Mouse (Mus musculus) neural tube, embryonic 15.5 days (tissue): ENCODE results near the gene Tbc1d32. TPM values are rescaled to one million over a fixed set of nuclear protein-coding genes. Genes with fewer than 3 reads are reported as not detected.

Experiments used
- ATAC-seq: fragments of 200-750 bp; cut with Nextera tagmentation; 2 replicates; pipeline ENCODE4 v1.8.0; 2017; ENCODE audit warnings: mild to moderate bottlenecking, moderate TSS enrichment, moderate library complexity; ENCODE audit not compliant: low FRiP score
- H3K27ac ChIP-seq: fragments of 300-500 bp; sonication (generic); replicated peaks from 2 replicates; pipeline ENCODE4 v1.5.1; 2015; ENCODE audit warnings: mild to moderate bottlenecking, inconsistent platforms
- H3K27me3 ChIP-seq: fragments of 300-500 bp; sonication (generic); replicated peaks from 2 replicates; pipeline ENCODE4 v1.6.1; 2015; ENCODE audit warnings: inconsistent platforms
- H3K36me3 ChIP-seq: fragments of 300-500 bp; sonication (generic); 2 replicates; pipeline ENCODE4 v1.6.1; 2015; ENCODE audit warnings: inconsistent platforms
- H3K4me1 ChIP-seq: fragments of 300-500 bp; sonication (generic); 2 replicates; pipeline ENCODE4 v1.6.1; 2015; ENCODE audit warnings: inconsistent platforms
- H3K4me2 ChIP-seq: fragments of 300-500 bp; sonication (generic); 2 replicates; pipeline ENCODE4 v1.6.1; 2015; ENCODE audit warnings: inconsistent platforms, mild to moderate bottlenecking, moderate library complexity
- H3K4me3 ChIP-seq: fragments of 300-500 bp; sonication (generic); replicated peaks from 2 replicates; pipeline ENCODE4 v1.5.1; 2015; ENCODE audit warnings: mild to moderate bottlenecking, inconsistent platforms
- H3K9ac ChIP-seq: fragments of 300-500 bp; sonication (generic); replicated peaks from 2 replicates; pipeline ENCODE4 v1.6.1; 2015; ENCODE audit warnings: mild to moderate bottlenecking, inconsistent platforms
- H3K9me3 ChIP-seq: fragments of 300-500 bp; sonication (generic); replicated peaks from 2 replicates; pipeline ENCODE4 v1.6.1; 2016; ENCODE audit warnings: inconsistent platforms
- WGBS: fragments of 180-500 bp; shearing (Covaris S2); methylation state at CpG from one replicate; pipeline ENCODE4 v1.1.7; 2015; ENCODE audit warnings: mixed read lengths; 5-methylcytosine and 5-hydroxymethylcytosine counted together
- polyA plus RNA-seq: library from polyadenylated mRNA; unstranded; fragments of >200 nt; fragmentation: Nextera tagmentation; extraction: Ambion mirVana; gene quantifications from 2 replicates; pipeline ENCODE4 v1.2.1, GENCODE M21; 2015

The Tbc1d32 gene
- polyA plus RNA-seq, 1 experiment from 2014 or later = 2.9 TPM

DNA sequence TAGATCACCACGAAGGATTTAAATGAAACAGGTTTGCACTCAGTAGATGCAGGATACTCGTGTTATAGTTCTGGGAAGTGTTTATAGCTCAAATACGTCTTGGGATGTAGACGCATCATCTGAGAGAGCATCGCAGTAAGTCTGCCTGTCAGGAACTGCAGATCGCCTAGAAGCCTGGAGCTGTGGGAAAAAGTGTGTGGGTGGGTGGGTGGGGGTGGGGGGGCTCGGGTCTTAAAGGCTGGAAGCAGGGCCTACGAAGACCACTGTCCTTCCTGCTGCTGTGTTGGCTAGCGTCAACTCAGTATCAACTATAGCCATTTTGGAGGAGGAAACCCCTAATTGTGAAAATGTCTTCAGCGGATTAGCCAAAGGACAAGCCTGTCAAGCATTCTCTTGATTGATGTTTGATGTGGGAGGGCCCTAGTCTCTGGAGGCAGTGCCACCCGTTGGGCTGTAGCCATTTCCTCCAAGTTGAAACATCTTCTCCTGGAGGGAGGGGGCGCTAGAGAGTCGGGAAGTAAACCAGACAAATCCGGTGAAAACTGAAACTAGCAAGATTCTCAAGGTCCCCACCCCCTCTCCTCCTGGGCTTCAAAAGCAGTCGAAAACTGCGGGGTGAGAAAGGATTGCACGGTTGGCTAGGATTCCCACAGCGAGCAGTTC, 122.0 kb downstream of the Tbc1d32 start, which contains the start of gene Msl3l2:
Gene Msl3l2, plus strand, starts transcription at position 585 of the 663 bp plus-strand sequence.
- peak; percentile 69 for ATAC-seq
- 27% methylated on average over 18 of the region's 18 CpGs for WGBS
- Histone ChIP-seq H3K36me3 (no peaks in the 10 kb centered on the region), H3K9me3 (no peaks in the 10 kb centered on the region), H3K4me2 (peak within 1 kb of the TSS; percentile 42), H3K9ac (no peak within 1 kb of the TSS), H3K27me3 (no peaks in the 10 kb centered on the region), H3K27ac (no peak within 1 kb of the TSS), H3K4me1 (0 out of 2 replicates have a peak, but pooled peaks cover 3% of the 10 kb centered on the region), H3K4me3 (peak within 1 kb of the TSS; percentile 23; the same call in 1 of the 2 replicates)

GRCm38 (mm10) chr10:56099641-56100310, 128.7 kb downstream of the Tbc1d32 start:
- WGBS = 94% methylated on average over 3 of the region's 3 CpGs

GRCm38 (mm10) chr10:56099126-56099525, 129.4 kb downstream of the Tbc1d32 start:
- Histone ChIP-seq H3K4me1 (no peaks in the 10 kb centered on the region), H3K36me3 (no peaks in the 10 kb centered on the region), H3K9me3 (no peaks in the 10 kb centered on the region), H3K4me2 (no peak overlapping the region), H3K4me3 (no peak overlapping the region), H3K9ac (no peak overlapping the region), H3K27me3 (no peaks in the 10 kb centered on the region), H3K27ac (no peak overlapping the region)
- WGBS = 88% methylated on average over 3 of the region's 3 CpGs
- no peak for ATAC-seq

More at GRCm38 (mm10) chr10:56099641-56100310, 128.7 kb downstream of the Tbc1d32 start:
- no peak overlapping the region for H3K4me3 ChIP-seq
- H3K27ac ChIP-seq = no peak overlapping the region
- no peaks in the 10 kb centered on the region for H3K9me3 ChIP-seq
- H3K36me3 ChIP-seq = no peaks in the 10 kb centered on the region
- no peaks in the 10 kb centered on the region for H3K27me3 ChIP-seq
- H3K9ac ChIP-seq = no peak overlapping the region
- no peaks in the 10 kb centered on the region for H3K4me1 ChIP-seq
- ATAC-seq = no peak
- no peak overlapping the region for H3K4me2 ChIP-seq

DNA sequence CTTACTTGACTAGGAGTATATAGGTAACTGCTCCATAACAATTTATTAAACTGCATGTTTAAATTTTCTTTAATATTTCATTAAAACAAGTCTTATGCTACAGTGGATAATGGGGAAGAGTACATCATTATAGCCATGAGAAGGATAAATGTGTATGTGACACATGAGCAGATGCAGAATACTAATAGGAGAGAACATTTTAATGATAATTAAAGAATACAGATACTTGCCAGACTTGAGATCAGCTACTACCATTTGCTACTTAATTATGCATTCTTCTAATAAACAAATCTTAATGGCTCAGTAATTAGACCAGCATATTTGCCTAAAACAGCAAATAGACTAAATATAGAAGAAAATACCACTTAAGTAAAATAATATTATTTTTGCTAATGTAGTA, 131.7 kb downstream of the Tbc1d32 start:
- no peaks in the 10 kb centered on the region for H3K4me1 ChIP-seq

DNA sequence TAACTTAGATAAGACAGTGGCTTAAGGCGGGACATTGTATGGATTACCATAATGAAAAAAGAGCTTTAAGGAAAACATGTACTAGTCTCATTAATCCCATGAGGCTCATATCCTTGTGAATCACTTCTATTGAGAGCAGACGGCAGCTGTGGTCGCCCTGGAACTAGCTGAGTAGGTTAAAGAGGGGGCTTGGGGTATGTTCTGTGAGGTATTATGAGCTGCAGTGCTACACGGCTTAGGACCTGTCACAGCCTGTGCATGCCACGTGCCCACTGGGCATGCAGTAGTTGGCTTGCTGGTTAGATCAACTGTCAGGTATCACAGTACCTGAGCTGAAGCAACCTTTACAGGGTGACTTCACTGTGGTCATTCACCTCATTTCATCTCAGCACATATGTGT, 133.9 kb downstream of the Tbc1d32 start:
- H3K4me2 ChIP-seq = no peak overlapping the region
- H3K27me3 ChIP-seq = no peaks in the 10 kb centered on the region
- no peak overlapping the region for H3K27ac ChIP-seq
- ATAC-seq = no peak
- no peaks in the 10 kb centered on the region for H3K9me3 ChIP-seq
- H3K4me1 ChIP-seq = no peaks in the 10 kb centered on the region
- WGBS = 48% methylated on average over 5 of the region's 5 CpGs
- no peaks in the 10 kb centered on the region for H3K36me3 ChIP-seq
- no peak overlapping the region for H3K9ac ChIP-seq
- no peak overlapping the region for H3K4me3 ChIP-seq

More for the DNA sequence above, 131.7 kb downstream of the Tbc1d32 start:
- Histone ChIP-seq H3K4me3 (no peak overlapping the region), H3K9ac (no peak overlapping the region), H3K36me3 (no peaks in the 10 kb centered on the region), H3K27ac (no peak overlapping the region), H3K9me3 (no peaks in the 10 kb centered on the region), H3K4me2 (no peak overlapping the region), H3K27me3 (no peaks in the 10 kb centered on the region)
- ATAC-seq = no peak

DNA sequence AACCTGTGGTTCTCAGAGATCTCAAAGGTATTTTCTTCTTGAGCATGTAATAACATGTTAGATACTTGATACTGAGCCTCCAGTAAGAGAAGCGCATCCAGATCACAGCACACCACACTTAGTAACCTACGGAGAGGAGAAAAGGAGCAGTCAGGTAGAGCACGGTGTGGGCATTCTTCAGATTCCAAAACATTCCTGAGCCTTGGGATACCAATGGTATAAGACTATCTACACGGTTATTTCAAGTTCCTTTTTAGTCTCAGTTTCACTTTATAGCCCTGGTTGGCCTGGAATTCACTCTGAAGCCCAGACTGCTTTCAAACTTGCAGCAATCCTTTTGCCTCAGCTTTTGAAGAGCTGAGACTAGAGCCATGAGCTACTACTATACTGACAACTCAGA, 138.8 kb downstream of the Tbc1d32 start:
- Histone ChIP-seq H3K27ac (no peak overlapping the region), H3K9me3 (no peaks in the 10 kb centered on the region), H3K4me3 (no peak overlapping the region), H3K27me3 (no peaks in the 10 kb centered on the region), H3K4me2 (no peak overlapping the region), H3K4me1 (no peaks in the 10 kb centered on the region), H3K36me3 (no peaks in the 10 kb centered on the region), H3K9ac (no peak overlapping the region)
- WGBS = 90% methylated on average over 4 of the region's 4 CpGs
- no peak for ATAC-seq

- Histone ChIP-seq H3K9me3 (no peaks in the 10 kb centered on the region), H3K4me1 (peaks cover 4% of the 10 kb centered on the region; the same call in 1 of the 2 replicates), H3K36me3 (no peaks in the 10 kb centered on the region), H3K27ac (no peak overlapping the region), H3K4me3 (no peak overlapping the region), H3K9ac (no peak overlapping the region), H3K27me3 (no peaks in the 10 kb centered on the region), H3K4me2 (no peak overlapping the region)
- ATAC-seq = no peak
- WGBS = 91% methylated on average over 2 of the region's 2 CpGs
These were observed 165.7 kb downstream of the Tbc1d32 start for GRCm38 (mm10) chr10:56062746-56063145.

DNA sequence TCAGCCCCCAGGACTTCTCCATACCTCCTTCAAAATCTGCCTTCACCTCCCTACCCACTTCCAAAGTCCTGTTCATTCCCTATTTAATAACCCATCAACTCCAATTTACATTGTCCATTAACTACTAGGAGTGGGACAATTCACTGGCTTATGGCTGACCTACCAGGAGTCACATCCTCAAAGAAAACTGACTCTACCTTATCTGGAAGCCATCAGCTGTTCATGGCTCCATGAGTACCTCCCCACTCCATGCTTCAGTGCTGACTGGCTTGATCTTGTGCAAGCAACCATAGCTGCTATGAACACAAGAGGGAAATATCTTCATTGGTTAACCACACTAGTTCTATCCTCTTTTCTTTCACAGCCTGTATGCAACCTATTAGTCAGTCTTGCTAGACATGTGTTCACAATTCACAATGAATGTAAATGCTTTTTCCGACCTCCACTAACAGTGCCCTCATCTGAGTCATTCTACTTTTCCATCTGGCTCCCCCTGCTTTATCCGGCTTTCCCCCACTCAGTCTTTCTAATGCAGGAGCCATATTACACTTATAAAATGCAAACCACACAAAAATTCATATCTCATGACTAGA, 167.2 kb downstream of the Tbc1d32 start:
- no peak overlapping the region for H3K9ac ChIP-seq
- no peak for ATAC-seq
- H3K4me3 ChIP-seq = no peak overlapping the region
- no peaks in the 10 kb centered on the region for H3K27me3 ChIP-seq
- no peak overlapping the region for H3K27ac ChIP-seq
- no peaks in the 10 kb centered on the region for H3K36me3 ChIP-seq
- 87% methylated on average over 2 of the region's 2 CpGs for WGBS
- H3K4me2 ChIP-seq = no peak overlapping the region
- H3K4me1 ChIP-seq = peaks cover 4% of the 10 kb centered on the region; the same call in 1 of the 2 replicates
- no peaks in the 10 kb centered on the region for H3K9me3 ChIP-seq

GRCm38 (mm10) chr10:56058979-56059422, 169.5 kb downstream of the Tbc1d32 start:
- Histone ChIP-seq H3K4me1 (peaks cover 4% of the 10 kb centered on the region; the same call in 1 of the 2 replicates), H3K27me3 (no peaks in the 10 kb centered on the region)
- ATAC-seq = peak; percentile 55; the same call in 1 of the 2 replicates

GRCm38 (mm10) chr10:56025400-56025799, 203.1 kb downstream of the Tbc1d32 start:
- Histone ChIP-seq H3K4me2 (no peak overlapping the region), H3K4me3 (no peak overlapping the region), H3K27ac (no peak overlapping the region), H3K9ac (no peak overlapping the region), H3K27me3 (no peaks in the 10 kb centered on the region), H3K4me1 (no peaks in the 10 kb centered on the region), H3K36me3 (no peaks in the 10 kb centered on the region), H3K9me3 (no peaks in the 10 kb centered on the region)
- no peak for ATAC-seq

More at GRCm38 (mm10) chr10:56058979-56059422, 169.5 kb downstream of the Tbc1d32 start:
- Histone ChIP-seq H3K4me3 (no peak overlapping the region), H3K27ac (peak overlapping the region; percentile 28; the same call in 1 of the 2 replicates), H3K9ac (no peak overlapping the region), H3K4me2 (no peak overlapping the region), H3K9me3 (no peaks in the 10 kb centered on the region), H3K36me3 (no peaks in the 10 kb centered on the region)
- WGBS = 26% methylated on average over 3 of the region's 3 CpGs

DNA sequence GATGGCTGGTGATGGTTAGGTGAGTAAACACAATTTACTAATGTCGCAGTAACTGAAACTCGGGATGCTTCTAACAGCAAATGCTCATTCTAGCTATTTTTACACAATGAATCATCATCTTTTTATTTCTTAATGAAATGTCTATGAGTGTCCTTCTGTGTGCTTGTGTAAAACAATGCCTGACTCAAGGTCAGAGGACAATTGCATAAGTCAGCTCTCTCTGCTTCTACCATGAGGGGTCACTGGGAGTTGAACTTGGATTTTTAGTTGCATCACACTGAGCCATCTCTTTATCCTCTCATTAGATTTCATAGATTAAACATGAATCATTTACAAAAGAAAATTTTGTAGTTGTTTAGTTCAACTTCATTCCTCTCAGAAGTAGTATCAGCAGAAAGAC, 203.9 kb downstream of the Tbc1d32 start:
- Histone ChIP-seq H3K9me3 (no peaks in the 10 kb centered on the region), H3K4me2 (no peak overlapping the region), H3K4me3 (no peak overlapping the region), H3K27ac (no peak overlapping the region), H3K9ac (no peak overlapping the region), H3K4me1 (no peaks in the 10 kb centered on the region), H3K36me3 (no peaks in the 10 kb centered on the region), H3K27me3 (no peaks in the 10 kb centered on the region)
- WGBS = 95% methylated on average over 2 of the region's 2 CpGs
- ATAC-seq = no peak
